Mouse (Mus musculus) urinary bladder, adult 18-20 months (tissue): Measurements from ENCODE around the gene Sntb2.

ENCODE experiments used
- DNase-seq, 2 experiments: peaks; one replicate each; pipeline ENCODE4 v3.0.0; 2022; ENCODE audit warnings: low spot score in 2 of 2, mixed read lengths in 2 of 2

Sntb2 gene

GRCm38 (mm10) chr8:106929921-106930320 lies 5.6 kb upstream of the Sntb2 start:
- DNase-seq, result no peak

- no peak for DNase-seq
Measured at GRCm38 (mm10) chr8:106932376-106933065, 3.0 kb upstream of the Sntb2 start.

- DNase-seq, result no peak
Measured at GRCm38 (mm10) chr8:106933506-106934143, 1.9 kb upstream of the Sntb2 start.

GRCm38 (mm10) chr8:106934226-106934977 lies 1.1 kb upstream of the Sntb2 start:
- DNase-seq, result no peak

GRCm38 (mm10) chr8:106935899-106936477 lies 438 bp downstream of the Sntb2 start:
- DNase-seq, result peak; percentile 34 to 59

- peak in 1 of 2 experiments; percentile 58 for DNase-seq
Measured at GRCm38 (mm10) chr8:106936478-106937051, 1.0 kb downstream of the Sntb2 start.

- DNase-seq, result no peak
Measured at GRCm38 (mm10) chr8:106937081-106937800, 1.7 kb downstream of the Sntb2 start.

GRCm38 (mm10) chr8:106941806-106942205 lies 6.3 kb downstream of the Sntb2 start:
- no peak for DNase-seq

- no peak for DNase-seq
Measured at GRCm38 (mm10) chr8:106943874-106944418, 8.4 kb downstream of the Sntb2 start.

GRCm38 (mm10) chr8:106944756-106945155 lies 9.2 kb downstream of the Sntb2 start:
- DNase-seq, result peak in 1 of 2 experiments; percentile 51

GRCm38 (mm10) chr8:106948678-106949243 lies 13.2 kb downstream of the Sntb2 start:
- no peak for DNase-seq

GRCm38 (mm10) chr8:106951707-106952106 lies 16.2 kb downstream of the Sntb2 start:
- no peak for DNase-seq

- DNase-seq, result no peak
Measured at GRCm38 (mm10) chr8:106953571-106953970, 18.0 kb downstream of the Sntb2 start.

- DNase-seq, result no peak
Measured at GRCm38 (mm10) chr8:106957086-106957485, 21.5 kb downstream of the Sntb2 start.

- DNase-seq, result no peak
Measured at GRCm38 (mm10) chr8:106958212-106958611, 22.7 kb downstream of the Sntb2 start.

GRCm38 (mm10) chr8:106959626-106960025 lies 24.1 kb downstream of the Sntb2 start:
- no peak for DNase-seq

- DNase-seq, result no peak
Measured at GRCm38 (mm10) chr8:106962322-106962721, 26.8 kb downstream of the Sntb2 start.

- no peak for DNase-seq
Measured at GRCm38 (mm10) chr8:106963365-106963764, 27.8 kb downstream of the Sntb2 start.

- no peak for DNase-seq
Measured at GRCm38 (mm10) chr8:106964573-106964972, 29.0 kb downstream of the Sntb2 start.

- no peak for DNase-seq
Measured at GRCm38 (mm10) chr8:106969964-106970363, 34.4 kb downstream of the Sntb2 start.

- no peak for DNase-seq
Measured at GRCm38 (mm10) chr8:106971916-106972315, 36.4 kb downstream of the Sntb2 start.
